Mouse (Mus musculus): ENCODE data around the gene Mup19.

DNA sequence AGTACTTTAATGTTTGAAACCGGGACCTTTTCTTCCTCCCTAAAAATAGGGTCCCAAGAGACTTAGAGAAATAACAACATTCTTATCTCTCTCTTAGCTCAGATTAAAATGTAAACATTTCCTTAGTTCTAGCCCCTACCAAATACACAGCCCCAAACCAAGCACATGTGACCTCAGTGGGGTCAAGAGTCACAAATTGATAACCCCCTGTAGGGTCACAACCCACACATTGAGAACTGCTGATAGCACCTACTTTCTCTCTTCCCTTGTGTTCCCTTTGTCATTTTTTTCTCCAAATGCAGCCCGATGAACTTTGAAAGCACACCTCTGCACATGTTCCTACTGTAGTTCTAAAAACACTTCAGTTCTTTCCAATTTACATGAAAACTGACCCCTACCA, 33.5 kb upstream of the Mup19 start:
- TF ChIP-seq CTCF (IDR thresholded peaks at IDR 0.05; ENCODE audit: borderline replicate concordance, control insufficient read depth, extremely low read depth, insufficient read depth, low read length, poor library complexity) (no peak), POLR2A (IDR thresholded peaks at IDR 0.05; ENCODE audit: control insufficient read depth, extremely low read depth, insufficient read depth, low read length, poor library complexity) (no peak)
